Mouse (Mus musculus): ENCODE results near the gene Thy1. TPM values are rescaled to one million over a fixed set of nuclear protein-coding genes. Genes with fewer than 3 reads are reported as not detected.
A peak's percentile ranks its signal among the peaks of the same experiment; 100 is the strongest.

Thy1 gene
- polyA plus RNA-seq, 1 experiment = 0.58 TPM

DNA sequence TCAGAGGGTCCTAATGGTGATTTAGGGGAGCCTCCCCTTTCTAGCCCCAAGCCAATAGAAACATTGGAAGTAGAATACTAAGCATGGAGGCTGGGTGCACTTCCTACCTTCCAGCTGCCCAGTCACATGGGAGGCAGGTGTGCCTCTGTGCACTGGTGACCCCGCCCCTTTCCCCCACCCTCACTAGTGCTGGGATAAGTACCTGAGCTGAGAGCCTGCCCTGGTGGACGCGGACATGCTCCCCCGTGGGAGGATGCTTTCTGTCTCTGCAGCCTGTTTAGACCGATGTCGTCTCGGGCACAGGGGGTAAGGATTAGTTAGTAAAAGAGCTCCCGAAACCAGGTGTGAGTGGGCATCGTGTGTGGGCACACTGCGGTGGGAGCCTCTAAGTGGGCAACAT lies 43.8 kb downstream of the Thy1 start:
- no peak overlapping the region for H3K4me3 ChIP-seq (ENCODE audit: insufficient read depth, low read length)
- peaks cover 38% of the 10 kb centered on the region for H3K4me1 ChIP-seq (ENCODE audit: control insufficient read depth, insufficient read depth, low read length)
- TF ChIP-seq POLR2A (IDR thresholded peaks at IDR 0.05; ENCODE audit: borderline replicate concordance, low read depth, low read length) (no peak), CTCF (IDR thresholded peaks at IDR 0.05; ENCODE audit: low read depth, low read length) (no peak)
- H3K27ac ChIP-seq (ENCODE audit: insufficient read depth, low read depth, low read length) = no peak overlapping the region

DNA sequence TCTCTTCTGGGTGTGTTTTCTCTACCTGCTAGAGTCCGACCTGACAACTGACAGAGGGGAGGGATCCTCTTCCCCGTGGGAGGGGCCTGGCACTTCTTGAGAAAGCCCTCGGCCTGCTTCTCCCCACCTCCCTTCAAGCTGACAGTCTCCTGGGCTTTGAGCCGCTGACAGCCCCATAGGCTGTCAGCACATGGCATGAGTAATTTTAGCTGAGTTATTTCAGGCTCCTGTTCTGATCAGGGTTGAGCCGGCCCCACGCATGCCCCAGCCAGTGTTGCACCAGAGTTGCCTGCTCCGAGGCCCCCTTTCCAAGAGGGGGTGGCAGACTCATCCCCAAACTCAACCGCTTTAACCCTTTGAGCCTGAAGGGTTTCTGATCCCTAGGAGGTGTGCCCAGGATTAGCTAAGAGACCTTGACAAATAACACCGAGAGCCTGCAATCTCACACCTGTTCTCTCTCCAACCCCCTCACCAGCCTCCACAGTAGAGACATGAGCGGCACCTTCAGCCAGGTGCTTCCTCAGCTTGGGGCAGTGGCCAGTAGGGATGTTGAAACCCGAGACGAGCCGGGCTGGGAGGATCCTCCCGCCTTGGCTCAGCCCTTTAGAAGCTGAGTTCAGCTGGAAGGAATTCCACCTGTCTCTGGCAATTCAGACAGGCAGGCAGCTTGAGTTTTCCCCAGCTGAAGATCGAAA lies 44.7 kb downstream of the Thy1 start:
- Histone ChIP-seq H3K4me1 (ENCODE audit: control insufficient read depth, insufficient read depth, low read length) (peaks cover 31% of the 10 kb centered on the region), H3K4me3 (ENCODE audit: insufficient read depth, low read length) (peak overlapping the region; percentile 1; the same call in 1 of the 2 replicates), H3K27ac (ENCODE audit: insufficient read depth, low read depth, low read length) (no peak overlapping the region)
- TF ChIP-seq CTCF (IDR thresholded peaks at IDR 0.05; ENCODE audit: low read depth, low read length) (no peak), POLR2A (IDR thresholded peaks at IDR 0.05; ENCODE audit: borderline replicate concordance, low read depth, low read length) (no peak)

DNA sequence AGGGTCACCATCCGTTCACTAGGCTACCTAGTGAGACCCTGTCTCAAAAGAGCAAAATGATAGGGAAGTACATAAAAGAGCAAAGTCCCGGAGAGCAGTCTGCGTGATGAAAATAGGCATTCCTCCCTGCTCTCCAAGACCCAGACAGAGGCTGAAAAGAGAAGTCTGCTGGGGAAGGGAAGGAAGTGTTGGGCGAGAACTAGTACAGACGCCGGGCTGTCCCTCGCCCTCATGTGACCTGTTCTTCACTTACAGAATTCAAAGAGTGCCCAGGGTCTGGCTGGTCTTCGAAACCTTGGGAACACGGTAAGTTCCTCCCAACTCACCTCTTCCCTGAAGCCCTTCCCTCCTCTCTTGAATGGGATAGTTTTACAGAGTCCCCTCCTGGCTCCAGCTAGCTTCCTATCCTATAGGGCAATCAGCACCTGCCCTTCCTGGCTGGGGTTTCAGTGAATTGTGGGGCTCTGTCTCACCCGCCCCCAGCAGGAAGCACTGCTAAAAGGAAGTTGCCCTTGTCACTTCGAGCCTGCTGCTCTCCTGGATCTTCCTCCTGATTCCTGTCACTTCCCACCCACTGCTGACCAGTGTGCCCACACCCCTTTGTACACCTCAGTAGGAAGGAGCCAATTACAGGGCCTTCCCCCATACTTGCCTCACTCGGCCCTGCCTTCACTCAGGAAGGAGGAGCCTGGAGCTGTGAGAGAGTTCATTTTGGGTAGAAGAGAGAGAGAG lies 45.9 kb downstream of the Thy1 start:
- TF ChIP-seq POLR2A (IDR thresholded peaks at IDR 0.05; ENCODE audit: borderline replicate concordance, low read depth, low read length) (no peak), CTCF (IDR thresholded peaks at IDR 0.05; ENCODE audit: low read depth, low read length) (no peak)
- Histone ChIP-seq H3K4me1 (ENCODE audit: control insufficient read depth, insufficient read depth, low read length) (peaks cover 24% of the 10 kb centered on the region), H3K27ac (ENCODE audit: insufficient read depth, low read depth, low read length) (peak overlapping the region; percentile 96), H3K4me3 (ENCODE audit: insufficient read depth, low read length) (peak overlapping the region; percentile 49)

DNA sequence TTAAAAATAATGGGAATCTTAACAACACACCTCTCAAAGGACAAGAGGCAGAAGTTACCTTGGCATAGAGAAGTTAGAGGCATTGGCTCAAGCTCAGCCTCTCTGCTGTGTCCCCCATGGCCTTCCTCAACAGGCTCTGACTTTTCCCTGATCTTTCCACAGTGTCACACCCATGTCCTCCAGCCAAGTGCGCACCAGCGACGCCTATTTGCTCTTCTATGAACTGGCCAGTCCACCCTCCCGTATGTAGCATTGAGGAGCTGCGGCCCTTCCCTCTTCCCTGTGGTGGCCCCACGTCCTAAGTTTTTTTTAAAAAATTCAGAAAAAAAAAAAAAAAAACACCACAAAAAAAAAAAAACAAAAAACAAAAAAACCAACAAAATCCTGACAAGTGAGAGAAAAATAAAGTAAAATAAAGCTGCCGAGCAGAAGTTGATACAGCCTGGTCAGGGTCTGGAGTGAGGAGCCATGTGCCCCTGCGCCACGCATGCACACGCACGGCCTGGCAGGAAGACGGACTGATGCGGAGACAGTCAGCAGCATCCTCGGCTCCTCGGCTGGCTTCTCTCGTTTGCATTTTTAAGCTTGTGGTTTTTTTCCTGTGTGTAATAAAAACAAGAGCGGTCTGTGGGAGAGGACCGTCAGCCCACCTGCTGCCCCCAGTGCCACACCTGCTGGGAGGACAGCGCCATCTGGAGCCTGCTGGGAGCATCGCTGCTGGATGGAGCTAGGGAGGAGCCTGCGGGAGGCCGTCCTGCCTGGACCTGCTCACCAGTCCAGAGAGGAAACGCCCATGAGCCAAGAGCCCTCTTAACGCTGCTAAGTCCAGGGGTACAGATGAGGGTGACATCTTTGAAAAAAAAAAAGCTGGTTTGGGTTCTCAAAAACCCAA lies 50.7 kb downstream of the Thy1 start:
- Histone ChIP-seq H3K4me3 (ENCODE audit: insufficient read depth, low read length) (no peak overlapping the region), H3K4me1 (ENCODE audit: control insufficient read depth, insufficient read depth, low read length) (peaks cover 23% of the 10 kb centered on the region), H3K27ac (ENCODE audit: insufficient read depth, low read depth, low read length) (no peak overlapping the region)
- no peak for TF ChIP-seq POLR2A (IDR thresholded peaks at IDR 0.05; ENCODE audit: borderline replicate concordance, low read depth, low read length)
- TF ChIP-seq CTCF (IDR thresholded peaks at IDR 0.05; ENCODE audit: low read depth, low read length) = peak; percentile 42

DNA sequence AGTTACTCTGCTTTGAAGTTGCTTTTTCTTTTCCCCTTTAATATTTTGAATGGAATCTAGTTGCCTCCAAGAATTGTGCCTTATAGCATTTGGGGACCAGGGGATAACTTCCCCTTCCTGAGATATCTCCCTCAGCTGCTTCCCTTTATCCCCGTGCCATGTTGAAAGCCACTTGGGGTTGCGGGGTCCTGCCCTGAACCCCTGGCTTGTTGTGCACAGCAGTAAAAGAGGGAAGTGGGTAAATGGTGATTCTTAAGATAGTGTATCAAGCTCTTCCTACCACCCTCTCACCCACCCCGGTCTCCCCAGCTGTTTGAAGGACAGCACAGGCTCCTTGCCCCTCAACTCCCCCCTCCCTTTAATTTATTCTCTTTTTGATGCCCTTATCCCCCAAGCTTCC lies 51.6 kb downstream of the Thy1 start:
- no peak for TF ChIP-seq POLR2A (IDR thresholded peaks at IDR 0.05; ENCODE audit: borderline replicate concordance, low read depth, low read length)
- no peak for TF ChIP-seq CTCF (IDR thresholded peaks at IDR 0.05; ENCODE audit: low read depth, low read length)
- H3K27ac ChIP-seq (ENCODE audit: insufficient read depth, low read depth, low read length) = no peak overlapping the region
- peaks cover 19% of the 10 kb centered on the region for H3K4me1 ChIP-seq (ENCODE audit: control insufficient read depth, insufficient read depth, low read length)
- no peak overlapping the region for H3K4me3 ChIP-seq (ENCODE audit: insufficient read depth, low read length)

DNA sequence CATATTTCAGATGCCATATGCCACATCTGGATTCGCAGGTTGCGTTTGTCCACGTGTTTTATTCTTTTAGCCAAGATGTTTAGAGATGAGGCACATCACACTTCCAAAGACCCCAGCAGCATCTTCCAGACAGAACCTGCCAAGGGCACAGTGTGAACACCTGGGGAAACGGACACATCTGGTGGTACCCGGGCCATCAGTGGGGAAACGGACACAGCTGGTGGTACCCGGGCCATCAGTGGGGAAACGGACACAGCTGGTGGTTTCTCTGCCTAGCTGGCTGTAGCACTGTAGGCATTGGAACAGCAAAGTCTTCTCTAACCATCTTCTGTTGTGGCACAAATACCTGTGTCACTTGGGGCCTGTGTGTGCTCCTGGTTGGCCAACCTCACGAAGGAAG lies 52.6 kb downstream of the Thy1 start:
- no peak for TF ChIP-seq CTCF (IDR thresholded peaks at IDR 0.05; ENCODE audit: low read depth, low read length)
- no peak for TF ChIP-seq POLR2A (IDR thresholded peaks at IDR 0.05; ENCODE audit: borderline replicate concordance, low read depth, low read length)
- H3K4me3 ChIP-seq (ENCODE audit: insufficient read depth, low read length) = no peak overlapping the region
- no peak overlapping the region for H3K27ac ChIP-seq (ENCODE audit: insufficient read depth, low read depth, low read length)
- peaks cover 12% of the 10 kb centered on the region; the same call in 1 of the 2 replicates for H3K4me1 ChIP-seq (ENCODE audit: control insufficient read depth, insufficient read depth, low read length)

DNA sequence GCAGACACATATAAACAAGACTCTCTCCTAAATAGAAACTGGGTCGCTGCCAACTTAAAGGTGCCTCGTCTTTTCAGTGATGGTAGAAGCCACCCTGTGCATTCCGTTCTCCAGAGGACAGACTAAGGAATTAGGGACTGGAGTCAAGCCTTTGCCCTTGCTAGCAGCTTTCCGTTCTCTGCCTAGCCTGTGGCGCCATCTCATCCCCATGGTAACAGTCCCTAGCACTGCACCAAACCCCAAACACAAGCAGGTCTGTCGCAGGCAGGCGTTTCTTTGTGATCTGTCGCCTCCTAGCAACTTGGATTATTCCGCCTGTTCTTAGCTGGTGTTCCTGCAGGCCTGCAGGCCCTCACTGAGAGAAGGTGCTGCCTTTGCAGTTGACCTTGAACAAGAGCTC lies 53.4 kb downstream of the Thy1 start:
- Histone ChIP-seq H3K4me3 (ENCODE audit: insufficient read depth, low read length) (no peak overlapping the region), H3K4me1 (ENCODE audit: control insufficient read depth, insufficient read depth, low read length) (peaks cover 12% of the 10 kb centered on the region; the same call in 1 of the 2 replicates), H3K27ac (ENCODE audit: insufficient read depth, low read depth, low read length) (no peak overlapping the region)
- TF ChIP-seq CTCF (IDR thresholded peaks at IDR 0.05; ENCODE audit: low read depth, low read length) (no peak), POLR2A (IDR thresholded peaks at IDR 0.05; ENCODE audit: borderline replicate concordance, low read depth, low read length) (no peak)

Other genes starting within 250 kb of the Thy1 start
- gene Usp2, start 23.6 kb downstream of the Thy1 start, polyA plus RNA-seq (2012; ENCODE audit: insufficient read depth, insufficient read length, missing spikeins) = 3.2 and 4.3 TPM in 2 replicates
- gene Mfrp, start 58.3 kb downstream of the Thy1 start, polyA plus RNA-seq (2012; ENCODE audit: insufficient read depth, insufficient read length, missing spikeins) = not detected in 2 replicates
- gene C1qtnf5, start 63.9 kb downstream of the Thy1 start, polyA plus RNA-seq (2012; ENCODE audit: insufficient read depth, insufficient read length, missing spikeins) = not detected in 2 replicates
- gene Gm49380, start 70.1 kb downstream of the Thy1 start, polyA plus RNA-seq (2012; ENCODE audit: insufficient read depth, insufficient read length, missing spikeins) = not detected in 2 replicates
- gene Rnf26, start 70.1 kb downstream of the Thy1 start, polyA plus RNA-seq (2012; ENCODE audit: insufficient read depth, insufficient read length, missing spikeins) = 24.2 and 25.0 TPM in 2 replicates
- gene Mcam, start 91.1 kb downstream of the Thy1 start, polyA plus RNA-seq (2012; ENCODE audit: insufficient read depth, insufficient read length, missing spikeins) = 0.29 TPM in 1 of 2 replicates, not detected in the other
- gene Cbl, start 190.7 kb downstream of the Thy1 start, polyA plus RNA-seq (2012; ENCODE audit: insufficient read depth, insufficient read length, missing spikeins) = 143 and 171 TPM in 2 replicates
- gene Ccdc153, start 197.3 kb downstream of the Thy1 start, polyA plus RNA-seq (2012; ENCODE audit: insufficient read depth, insufficient read length, missing spikeins) = not detected in 2 replicates
- gene Pdzd3, start 208.1 kb downstream of the Thy1 start, polyA plus RNA-seq (2012; ENCODE audit: insufficient read depth, insufficient read length, missing spikeins) = not detected in 2 replicates
- gene Nlrx1, start 225.2 kb downstream of the Thy1 start, polyA plus RNA-seq (2012; ENCODE audit: insufficient read depth, insufficient read length, missing spikeins) = 6.6 and 7.1 TPM in 2 replicates
- gene Abcg4, start 245.2 kb downstream of the Thy1 start, polyA plus RNA-seq (2012; ENCODE audit: insufficient read depth, insufficient read length, missing spikeins) = not detected in 2 replicates

All from bone marrow macrophage, adult 2 months (primary cell).